Mouse (Mus musculus) midbrain, embryonic 11.5 days (tissue): Measurements from ENCODE around the gene Slc6a18. TPM values are rescaled to one million over a fixed set of nuclear protein-coding genes. Genes with fewer than 3 reads are reported as not detected.

ENCODE experiments used
- ATAC-seq: fragments of 200-750 bp; cut with Nextera tagmentation; 2 replicates; pipeline ENCODE4 v1.8.0; 2017; ENCODE audit warnings: moderate TSS enrichment, moderate library complexity; ENCODE audit not compliant: low FRiP score
- DNase-seq: peaks from one replicate; pipeline ENCODE4 v3.0.0; 2015; ENCODE audit warnings: low spot score; ENCODE audit errors: missing footprints
- H3K27ac ChIP-seq: fragments of 300-500 bp; sonication (generic); 2 replicates; pipeline ENCODE4 v1.5.1; 2014; ENCODE audit warnings: low read depth, low read length
- H3K27me3 ChIP-seq: fragments of 300-500 bp; sonication (generic); 2 replicates; pipeline ENCODE4 v1.6.1; 2014; ENCODE audit warnings: mild to moderate bottlenecking, low read length, moderate library complexity, mixed read lengths; ENCODE audit not compliant: control insufficient read depth, insufficient read depth
- H3K36me3 ChIP-seq: fragments of 300-500 bp; sonication (generic); 2 replicates; pipeline ENCODE4 v1.6.1; 2014; ENCODE audit warnings: mild to moderate bottlenecking, low read length, moderate library complexity, mixed read lengths; ENCODE audit not compliant: control insufficient read depth, insufficient read depth
- H3K4me1 ChIP-seq: fragments of 300-500 bp; sonication (generic); 2 replicates; pipeline ENCODE4 v1.6.1; 2014; ENCODE audit warnings: low read length; ENCODE audit not compliant: control insufficient read depth, insufficient read depth
- H3K4me2 ChIP-seq: fragments of 300-500 bp; sonication (generic); 2 replicates; pipeline ENCODE4 v1.6.1; 2014; ENCODE audit warnings: mild to moderate bottlenecking, moderate library complexity
- H3K4me3 ChIP-seq: fragments of 300-500 bp; sonication (generic); 2 replicates; pipeline ENCODE4 v1.5.1; 2014; ENCODE audit warnings: low read depth, low read length
- H3K9ac ChIP-seq: fragments of 300-500 bp; sonication (generic); 2 replicates; pipeline ENCODE4 v1.6.1; 2014; ENCODE audit warnings: low read length
- H3K9me3 ChIP-seq: fragments of 300-500 bp; sonication (generic); 2 replicates; pipeline ENCODE4 v1.6.1; 2016; ENCODE audit warnings: low read length; ENCODE audit not compliant: control insufficient read depth
- WGBS: fragments of 180-500 bp; shearing (Covaris S2); extraction: QIAGEN DNeasy Blood & Tissue Kit; methylation state at CpG from one replicate; pipeline ENCODE4 v1.1.7; 2014; 5-methylcytosine and 5-hydroxymethylcytosine counted together
- polyA plus RNA-seq: library from polyadenylated mRNA; unstranded; fragments of >200 nt; fragmentation: Nextera tagmentation; extraction: Ambion mirVana; gene quantifications from 2 replicates; pipeline ENCODE4 v1.2.1, GENCODE M21; 2014

Gene Slc6a18
- polyA plus RNA-seq, 1 experiment from 2014 or later: not detected

DNA sequence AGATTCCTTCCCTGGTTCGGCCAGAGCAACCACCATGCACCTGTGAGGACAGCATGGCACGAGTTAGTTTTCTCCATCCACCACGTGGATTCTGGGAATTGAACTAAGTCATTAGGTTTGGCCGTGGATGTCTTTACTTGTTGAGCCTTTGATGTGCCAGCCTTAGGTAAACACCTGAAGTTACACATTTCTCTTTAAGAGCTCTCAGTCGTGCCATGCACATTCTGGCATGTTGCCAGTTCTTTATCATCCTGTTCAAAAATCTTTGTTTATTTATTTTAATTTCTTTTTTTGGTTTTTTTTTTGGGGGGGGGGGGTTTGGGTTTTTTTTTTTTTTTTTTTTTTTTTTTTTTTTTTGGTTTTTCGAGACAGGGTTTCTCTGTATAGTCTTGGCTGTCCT is 40.0 kb downstream of the Slc6a18 start:
- Histone ChIP-seq H3K4me2 (no peak overlapping the region), H3K27me3 (no peaks in the 10 kb centered on the region), H3K4me3 (no peak overlapping the region), H3K9me3 (no peaks in the 10 kb centered on the region), H3K9ac (no peak overlapping the region), H3K27ac (no peak overlapping the region), H3K4me1 (no peaks in the 10 kb centered on the region), H3K36me3 (no peaks in the 10 kb centered on the region)
- 82% methylated on average over 5 of the region's 6 CpGs for WGBS
- ATAC-seq (no peak), DNase-seq (no peak)

DNA sequence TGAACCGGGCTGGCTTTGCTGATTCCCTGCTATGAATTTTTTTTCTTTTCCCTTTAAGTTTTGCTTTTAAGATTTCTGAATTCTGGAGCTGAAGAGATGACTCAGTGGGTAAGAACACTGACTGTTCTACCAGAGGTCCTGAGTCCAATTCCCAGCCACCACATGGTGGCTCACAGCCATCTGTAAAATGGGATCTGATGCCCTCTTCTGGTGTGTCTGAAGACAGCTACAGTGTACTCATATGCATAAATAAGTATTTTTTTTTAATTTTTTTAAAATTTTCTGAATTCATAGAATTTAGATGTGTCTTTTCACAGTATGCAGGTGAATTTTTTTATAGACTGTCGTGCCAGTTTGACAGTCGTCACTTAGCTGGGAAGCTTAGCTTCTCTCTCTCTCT is 46.0 kb downstream of the Slc6a18 start:
- no peak overlapping the region for H3K4me2 ChIP-seq
- DNase-seq (no peak), ATAC-seq (no peak)
- no peaks in the 10 kb centered on the region for H3K27me3 ChIP-seq
- H3K9me3 ChIP-seq: no peaks in the 10 kb centered on the region
- no peak overlapping the region for H3K27ac ChIP-seq
- H3K4me1 ChIP-seq: peaks cover 7% of the 10 kb centered on the region
- 95% methylated on average over 3 of the region's 3 CpGs for WGBS
- no peak overlapping the region for H3K9ac ChIP-seq
- no peak overlapping the region for H3K4me3 ChIP-seq
- H3K36me3 ChIP-seq: no peaks in the 10 kb centered on the region

DNA sequence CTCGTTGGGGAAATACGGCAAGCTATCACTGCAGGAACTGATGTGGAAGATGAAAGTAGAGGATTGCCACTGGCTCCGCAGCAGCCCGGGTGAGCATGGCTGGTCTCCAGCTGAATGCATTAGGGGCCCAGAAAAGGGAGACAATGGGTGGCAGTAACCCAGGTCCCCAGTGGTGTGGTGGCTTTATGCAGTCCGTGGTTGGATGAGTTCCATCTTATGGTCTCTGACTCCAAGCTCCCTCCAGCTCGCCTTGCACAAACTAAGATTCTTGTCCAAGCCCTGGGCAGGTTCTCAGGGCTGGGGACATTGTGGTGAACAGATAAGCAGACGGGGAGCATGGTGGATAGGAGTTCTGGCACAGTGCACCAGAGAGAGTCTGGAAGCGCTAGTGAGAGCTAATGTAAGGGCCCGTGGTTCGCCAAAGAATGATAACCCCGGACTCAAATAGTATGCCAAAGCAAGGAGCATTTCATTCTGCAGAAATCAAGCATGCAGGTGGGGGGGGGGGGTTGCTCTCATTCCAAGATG is 49.2 kb downstream of the Slc6a18 start:
- 90% methylated on average over 11 of the region's 11 CpGs for WGBS
- no peak for DNase-seq
- H3K4me3 ChIP-seq: no peak overlapping the region

DNA sequence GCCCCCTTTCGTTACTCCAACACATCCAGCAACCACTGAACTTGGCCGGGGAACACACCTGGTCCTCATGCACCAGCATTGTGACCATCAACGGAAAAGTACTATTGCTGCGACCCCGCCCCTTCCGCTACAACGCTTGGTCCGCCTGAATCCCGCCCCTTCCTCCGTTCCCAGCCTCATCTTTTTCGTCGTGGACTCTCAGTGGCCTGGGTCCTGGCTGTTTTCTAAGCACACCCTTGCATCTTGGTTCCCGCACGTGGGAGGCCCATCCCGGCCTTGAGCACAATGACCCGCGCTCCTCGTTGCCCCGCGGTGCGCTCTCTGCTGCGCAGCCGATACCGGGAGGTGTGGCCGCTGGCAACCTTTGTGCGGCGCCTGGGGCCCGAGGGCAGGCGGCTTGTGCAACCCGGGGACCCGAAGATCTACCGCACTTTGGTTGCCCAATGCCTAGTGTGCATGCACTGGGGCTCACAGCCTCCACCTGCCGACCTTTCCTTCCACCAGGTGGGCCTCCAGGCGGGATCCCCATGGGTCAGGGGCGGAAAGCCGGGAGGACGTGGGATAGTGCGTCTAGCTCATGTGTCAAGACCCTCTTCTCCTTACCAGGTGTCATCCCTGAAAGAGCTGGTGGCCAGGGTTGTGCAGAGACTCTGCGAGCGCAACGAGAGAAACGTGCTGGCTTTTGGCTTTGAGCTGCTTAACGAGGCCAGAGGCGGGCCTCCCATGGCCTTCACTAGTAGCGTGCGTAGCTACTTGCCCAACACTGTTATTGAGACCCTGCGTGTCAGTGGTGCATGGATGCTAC is 50.9 kb downstream of the Slc6a18 start, which contains the start of gene Tert:
Tert (plus strand) TSS at position 167 of the 805 bp plus-strand sequence.
- WGBS: 12% methylated on average over 47 of the region's 47 CpGs
- H3K36me3 ChIP-seq: no peaks in the 10 kb centered on the region; the same call in 1 of the 2 replicates
- no peak within 1 kb of the TSS for H3K27ac ChIP-seq
- H3K9ac ChIP-seq: peak within 1 kb of the TSS; percentile 80
- ATAC-seq (peak; percentile 84), DNase-seq (peak; percentile 96)
- H3K9me3 ChIP-seq: no peaks in the 10 kb centered on the region
- peak within 1 kb of the TSS; percentile 92 for H3K4me2 ChIP-seq
- no peaks in the 10 kb centered on the region for H3K27me3 ChIP-seq
- H3K4me1 ChIP-seq: peaks cover 7% of the 10 kb centered on the region
- H3K4me3 ChIP-seq: peak within 1 kb of the TSS; percentile 54

More for the DNA sequence above, 49.2 kb downstream of the Slc6a18 start:
- no peak for ATAC-seq
- no peak overlapping the region for H3K9ac ChIP-seq
- H3K4me1 ChIP-seq: peaks cover 7% of the 10 kb centered on the region
- H3K4me2 ChIP-seq: no peak overlapping the region
- no peak overlapping the region for H3K27ac ChIP-seq
- H3K9me3 ChIP-seq: no peaks in the 10 kb centered on the region
- H3K36me3 ChIP-seq: no peaks in the 10 kb centered on the region
- H3K27me3 ChIP-seq: no peaks in the 10 kb centered on the region

DNA sequence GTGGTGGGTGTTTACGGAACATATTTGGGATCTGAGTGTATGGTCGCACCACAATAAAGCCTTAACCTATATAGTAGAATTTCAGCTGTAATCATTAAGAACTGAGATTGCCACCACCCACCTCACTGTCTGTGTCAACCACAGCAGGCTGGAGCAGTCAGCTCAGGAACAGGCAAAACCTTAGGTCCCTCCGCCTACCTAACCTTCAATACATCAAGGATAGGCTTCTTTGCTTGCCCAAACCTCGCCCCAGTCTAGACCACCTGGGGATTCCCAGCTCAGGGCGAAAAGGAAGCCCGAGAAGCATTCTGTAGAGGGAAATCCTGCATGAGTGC is 51.4 kb downstream of the Slc6a18 start:
- WGBS: 41% methylated on average over 6 of the region's 6 CpGs
- H3K36me3 ChIP-seq: no peaks in the 10 kb centered on the region; the same call in 1 of the 2 replicates
- H3K4me1 ChIP-seq: peaks cover 7% of the 10 kb centered on the region
- peak overlapping the region; percentile 80 for H3K9ac ChIP-seq
- DNase-seq (no peak), ATAC-seq (peak; percentile 54; the same call in 1 of the 2 replicates)
- no peaks in the 10 kb centered on the region for H3K9me3 ChIP-seq
- peak overlapping the region; percentile 54 for H3K4me3 ChIP-seq
- H3K27me3 ChIP-seq: no peaks in the 10 kb centered on the region
- no peak overlapping the region for H3K27ac ChIP-seq
- H3K4me2 ChIP-seq: peak overlapping the region; percentile 92

DNA sequence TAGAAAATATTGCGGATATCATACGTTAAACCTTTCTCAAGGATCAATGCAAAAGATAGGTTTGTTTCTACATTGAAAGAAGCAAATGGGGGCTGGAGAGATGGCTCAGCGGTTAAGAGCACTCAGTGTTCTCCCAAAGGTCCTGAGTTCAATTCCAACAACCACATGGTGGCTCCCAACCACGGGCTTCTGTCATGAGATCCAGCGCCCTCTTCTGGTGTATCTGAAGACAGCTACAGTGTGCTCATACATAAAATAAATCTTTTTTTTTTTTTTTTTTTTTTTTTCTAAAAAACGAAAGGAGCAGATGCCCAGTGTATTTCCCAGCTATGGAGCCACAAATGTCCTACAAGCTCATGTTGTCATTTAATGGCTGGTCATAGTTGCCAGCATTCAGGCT is 57.2 kb downstream of the Slc6a18 start:
- Histone ChIP-seq H3K4me2 (no peak overlapping the region), H3K9ac (no peak overlapping the region), H3K36me3 (peaks cover 26% of the 10 kb centered on the region), H3K27ac (no peak overlapping the region), H3K9me3 (no peaks in the 10 kb centered on the region), H3K27me3 (no peaks in the 10 kb centered on the region), H3K4me3 (no peak overlapping the region), H3K4me1 (no peaks in the 10 kb centered on the region)
- WGBS: 69% methylated on average over 6 of the region's 6 CpGs
- ATAC-seq (no peak), DNase-seq (no peak)

DNA sequence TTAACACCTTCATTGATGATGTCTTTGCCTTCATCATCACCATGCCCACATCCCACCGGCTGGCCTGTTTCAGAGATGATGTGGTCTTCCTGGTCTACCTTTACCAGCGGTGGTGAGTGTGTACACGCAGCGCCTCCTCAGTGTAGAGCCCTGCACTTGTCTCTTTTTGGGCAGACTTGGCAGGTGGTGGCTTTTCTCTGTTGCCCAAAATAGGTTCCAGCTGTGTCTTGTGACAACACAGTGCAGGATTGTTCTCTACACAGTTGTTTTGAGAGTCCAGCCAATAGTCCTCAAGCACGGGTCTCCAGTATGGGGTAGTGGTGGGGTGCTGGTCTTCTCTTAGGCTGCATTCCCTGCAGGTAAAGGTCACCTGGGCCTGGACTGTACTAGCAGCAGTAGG is 59.4 kb downstream of the Slc6a18 start:
- DNase-seq (no peak), ATAC-seq (no peak)
- Histone ChIP-seq H3K27me3 (no peaks in the 10 kb centered on the region), H3K27ac (no peak overlapping the region), H3K4me2 (no peak overlapping the region), H3K9ac (no peak overlapping the region), H3K36me3 (peaks cover 34% of the 10 kb centered on the region), H3K9me3 (no peaks in the 10 kb centered on the region), H3K4me1 (no peaks in the 10 kb centered on the region), H3K4me3 (no peak overlapping the region)
- WGBS: 92% methylated on average over 5 of the region's 5 CpGs

Other genes starting within 250 kb of the Slc6a18 start
- 52.0 and 53.5 TPM in 2 replicates for gene Lpcat1, start 210.8 kb downstream of the Slc6a18 start, polyA plus RNA-seq
- gene Slc6a3, start 141.3 kb downstream of the Slc6a18 start, polyA plus RNA-seq: 0.11 and 0.30 TPM in 2 replicates
- gene Clptm1l, start 74.0 kb downstream of the Slc6a18 start, polyA plus RNA-seq: 106 and 118 TPM in 2 replicates
- 2.1 and 2.5 TPM in 2 replicates for gene Tert, start 51.1 kb downstream of the Slc6a18 start, polyA plus RNA-seq
- 0.14 and 0.17 TPM in 2 replicates for gene Slc6a19, start 26.8 kb upstream of the Slc6a18 start, polyA plus RNA-seq
- gene Slc12a7, start 55.1 kb upstream of the Slc6a18 start, polyA plus RNA-seq: 34.3 and 38.2 TPM in 2 replicates
- gene Nkd2, start 169.6 kb upstream of the Slc6a18 start, polyA plus RNA-seq: 8.4 and 9.8 TPM in 2 replicates